Mouse (Mus musculus) lung, postnatal 0 days (tissue): ENCODE results near the gene Cbfa2t2.

Experiments
- CTCF ChIP-seq: IDR thresholded peaks from 2 replicates; pipeline ENCODE4 v1.5.1; 2016; ENCODE audit warnings: antibody characterized with exemption, mild to moderate bottlenecking
- EP300 ChIP-seq: IDR thresholded peaks from 2 replicates; pipeline ENCODE4 v1.6.1; 2016; ENCODE audit warnings: antibody characterized with exemption, mild to moderate bottlenecking, control low read depth

DNA sequence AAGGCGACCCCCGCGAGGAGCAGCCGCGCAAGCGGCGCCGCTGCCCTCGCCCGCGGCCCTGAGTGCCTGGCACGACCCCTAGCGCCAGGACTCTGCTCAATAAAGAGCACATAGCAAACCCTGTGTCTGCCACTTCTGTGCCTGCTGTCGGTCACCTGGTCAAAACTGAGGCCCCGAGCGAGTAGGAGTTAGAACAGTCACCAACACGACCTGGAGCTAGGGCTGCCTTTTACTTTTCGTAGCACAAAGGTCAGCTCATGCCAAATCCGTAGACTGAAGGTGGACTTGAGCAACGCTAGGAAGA lies 113.6 kb downstream of the Cbfa2t2 start:
- TF ChIP-seq EP300 (no peak), CTCF (no peak)
